Mouse (Mus musculus): ENCODE measurements around the gene Tff2. TPM values are rescaled to one million over a fixed set of nuclear protein-coding genes. Genes with fewer than 3 reads are reported as not detected.

Gene Tff2
- not detected for polyA plus RNA-seq (2017; shearing (Covaris generic))

DNA sequence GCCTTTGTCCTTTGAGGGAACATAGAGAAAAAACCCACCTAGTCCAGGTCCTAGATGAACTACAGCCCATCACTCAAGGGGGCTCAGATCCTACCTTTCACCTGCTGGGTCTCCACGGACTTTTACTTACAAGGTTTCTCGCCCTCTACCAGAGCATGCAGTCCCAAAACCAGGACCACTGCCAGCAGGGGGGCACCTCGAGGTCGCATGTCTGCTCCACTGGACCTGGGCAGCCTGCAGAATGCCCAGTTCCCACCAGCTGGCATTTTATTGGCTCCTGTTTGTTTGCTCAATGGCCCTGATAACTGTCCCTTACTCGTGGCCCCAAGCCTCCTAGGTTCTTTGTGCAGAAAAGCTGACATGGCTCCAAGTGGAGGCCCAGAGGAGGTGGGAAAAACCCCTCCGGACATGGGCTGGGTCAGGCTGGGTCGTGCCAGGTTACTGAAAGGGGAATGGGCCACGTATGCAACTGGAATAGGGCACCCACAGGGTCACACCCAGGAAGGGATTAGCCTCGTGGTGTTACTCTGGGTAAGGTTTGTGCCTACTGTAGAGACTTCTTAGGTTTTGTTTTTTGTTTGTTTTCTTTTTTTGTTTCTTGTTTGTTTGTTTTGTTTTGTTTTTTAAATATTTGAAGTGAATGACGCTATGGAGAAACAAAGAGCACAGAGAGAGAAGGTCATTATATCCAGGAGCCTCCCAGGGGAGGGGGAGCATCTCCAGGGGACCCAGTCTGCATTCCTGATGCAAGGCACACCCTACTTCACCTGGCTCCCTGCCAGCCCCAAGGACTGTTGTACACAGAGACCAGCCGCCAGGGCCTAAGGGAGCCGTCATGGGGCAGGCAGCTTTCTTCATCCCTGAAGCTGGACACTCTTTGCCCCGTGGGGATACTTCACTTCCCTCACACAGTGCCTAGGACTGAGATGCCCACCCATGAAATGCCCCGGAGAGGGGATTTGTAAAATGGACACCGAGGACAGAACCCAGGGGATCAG is at the start of gene Tff2:
TSS of gene Tff2 (minus strand) at position 243 of the 998 bp plus-strand sequence.

GRCm38 (mm10) chr17:31165127-31165526 is 21.0 kb upstream of the Tff2 start, which contains the start of gene Tff1:
Tff1 (minus strand) TSS chr17:31165277.

GRCm38 (mm10) chr17:31129452-31129851 is 14.6 kb downstream of the Tff2 start, which contains the start of gene Tff3:
Tff3 (minus strand) TSS chr17:31129646.

Other genes starting within 250 kb of the Tff2 start
- 0.07 TPM for gene Glp1r, start 242.5 kb downstream of the Tff2 start, polyA plus RNA-seq (2017; shearing (Covaris generic))
- gene Umodl1, start 189.6 kb downstream of the Tff2 start, polyA plus RNA-seq (2017; shearing (Covaris generic)): not detected
- gene Abcg1, start 86.6 kb downstream of the Tff2 start, polyA plus RNA-seq (2017; shearing (Covaris generic)): 43.9 TPM
- gene Tff3, start 14.6 kb downstream of the Tff2 start, polyA plus RNA-seq (2017; shearing (Covaris generic)): not detected
- not detected for gene Tff1, start 21.0 kb upstream of the Tff2 start, polyA plus RNA-seq (2017; shearing (Covaris generic))
- not detected for gene Tmprss3, start 54.7 kb upstream of the Tff2 start, polyA plus RNA-seq (2017; shearing (Covaris generic))
- 265 TPM for gene Ubash3a, start 63.6 kb upstream of the Tff2 start, polyA plus RNA-seq (2017; shearing (Covaris generic))
- 0.35 TPM for gene Rsph1, start 133.1 kb upstream of the Tff2 start, polyA plus RNA-seq (2017; shearing (Covaris generic))
- gene Slc37a1, start 142.5 kb upstream of the Tff2 start, polyA plus RNA-seq (2017; shearing (Covaris generic)): 63.3 TPM
- gene Pde9a, start 241.9 kb upstream of the Tff2 start, polyA plus RNA-seq (2017; shearing (Covaris generic)): not detected

All from naive thymus-derived CD4-positive, alpha-beta T cell, adult 5 months (primary cell).